Mouse (Mus musculus): ENCODE results near the gene Prkab2. TPM values are rescaled to one million over a fixed set of nuclear protein-coding genes. Genes with fewer than 3 reads are reported as not detected.

The Prkab2 gene
- total RNA-seq, 2 experiments from 2014 or later, result 32.9 to 34.8 TPM

DNA sequence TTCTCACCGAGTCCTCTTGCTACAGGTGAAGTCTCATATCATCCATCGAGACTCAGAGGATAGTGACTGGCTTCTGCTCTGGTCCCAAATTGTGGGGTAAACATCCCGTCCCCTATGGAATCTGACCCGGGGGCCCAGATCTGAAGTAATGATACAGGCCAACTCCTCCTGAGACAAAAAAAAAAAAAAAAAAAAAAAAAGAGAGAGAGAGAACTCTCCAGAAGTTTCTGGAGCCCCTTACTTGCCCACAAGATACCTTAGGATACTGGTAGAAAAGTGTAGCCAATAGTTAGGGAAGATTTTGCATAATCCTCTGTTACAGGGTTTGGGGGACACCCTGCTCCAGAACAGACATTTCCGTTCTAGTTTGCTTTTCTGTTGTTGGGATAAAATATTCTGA, 24.6 kb downstream of the Prkab2 start:
- intact Hi-C loops (cut with DNase I), result loop anchor here (5.0 kb wide), 1 partner anchor 195 kb away; no protein-coding TSS in a partner anchor
- DNase-seq (ENCODE audit: extremely low spot score in 1 of 2, low spot score in 2 of 2), result no peak

DNA sequence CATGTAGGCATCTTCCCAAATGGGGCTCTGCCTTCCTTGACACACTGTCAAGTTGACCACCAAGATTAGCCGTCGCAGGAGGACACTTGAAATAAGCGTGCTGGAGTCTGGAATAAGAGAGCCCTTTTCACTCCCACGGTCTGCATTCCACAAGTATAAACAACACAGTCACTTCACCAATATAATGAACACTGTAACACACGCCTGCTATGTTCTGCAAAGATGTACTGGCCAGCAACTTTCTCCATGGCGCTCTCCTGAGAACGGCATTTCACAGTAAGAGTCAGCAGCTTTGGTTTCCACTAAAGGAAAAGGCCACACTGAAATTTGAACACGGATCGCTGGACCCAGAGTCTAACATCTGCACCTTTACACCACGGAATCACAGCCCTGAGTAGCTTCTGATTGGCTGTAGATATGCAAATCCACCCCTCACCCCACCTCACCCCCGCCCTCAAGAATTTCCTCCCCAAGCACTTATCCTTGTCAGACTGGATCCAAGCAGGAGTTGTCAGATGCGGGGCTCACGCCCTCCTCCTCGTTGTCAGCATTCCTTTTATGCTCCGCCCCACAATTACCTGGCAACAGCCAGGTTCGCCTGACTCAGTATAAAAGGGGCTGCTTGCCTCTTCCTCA, 25.7 kb downstream of the Prkab2 start:
- intact Hi-C loops (cut with DNase I), result loop anchor here (5.0 kb wide), 1 partner anchor 194 kb away; no protein-coding TSS in a partner anchor
- no peak for DNase-seq (ENCODE audit: extremely low spot score in 1 of 2, low spot score in 2 of 2)

DNA sequence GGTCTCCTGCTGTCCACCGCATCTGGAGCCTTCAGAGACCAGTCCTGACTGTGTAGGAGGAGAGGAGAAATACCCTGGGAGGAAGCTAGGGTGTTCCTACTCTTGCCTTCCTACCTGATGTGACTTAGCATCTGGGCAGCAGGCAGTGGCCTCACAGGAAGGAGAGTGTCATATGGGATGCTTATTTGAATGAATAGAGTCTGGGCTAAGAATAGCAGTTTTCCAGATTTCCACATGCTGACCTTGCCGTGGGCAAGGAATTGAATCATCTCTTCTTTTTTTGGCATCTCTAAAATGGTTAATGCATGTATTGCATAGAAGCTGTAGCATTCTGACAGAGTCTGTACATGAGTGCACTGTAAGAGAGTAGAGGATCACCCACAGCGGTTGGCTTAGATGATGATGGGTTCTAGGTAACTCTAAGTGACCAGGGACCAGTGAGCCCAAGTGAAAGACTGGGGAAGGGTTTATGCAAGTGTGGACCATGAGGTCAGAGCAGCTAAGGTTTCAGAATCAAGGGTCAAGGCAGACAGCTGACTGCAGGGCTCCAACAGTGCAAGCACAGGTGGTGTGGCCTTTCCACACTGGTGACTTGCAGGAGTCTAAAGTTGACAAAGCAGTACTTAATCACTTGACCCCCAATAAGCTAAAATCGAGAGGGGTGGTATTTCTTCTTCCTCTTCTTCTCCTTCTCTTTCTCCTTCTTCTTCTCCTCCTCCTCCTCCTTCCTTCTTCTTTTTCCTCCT, 28.6 kb downstream of the Prkab2 start:
- DNase-seq (ENCODE audit: extremely low spot score in 1 of 2, low spot score in 2 of 2), result no peak
- intact Hi-C loops (cut with DNase I), result no loop called here

GRCm38 (mm10) chr3:97689289-97689688, 31.3 kb downstream of the Prkab2 start:
- DNase-seq (ENCODE audit: extremely low spot score in 1 of 2, low spot score in 2 of 2), result no peak
- intact Hi-C loops (cut with DNase I), result no loop called here

- no peak for DNase-seq (ENCODE audit: extremely low spot score in 1 of 2, low spot score in 2 of 2)
- intact Hi-C loops (cut with DNase I), result no loop called here
Observed at GRCm38 (mm10) chr3:97690590-97690989, 32.6 kb downstream of the Prkab2 start.

DNA sequence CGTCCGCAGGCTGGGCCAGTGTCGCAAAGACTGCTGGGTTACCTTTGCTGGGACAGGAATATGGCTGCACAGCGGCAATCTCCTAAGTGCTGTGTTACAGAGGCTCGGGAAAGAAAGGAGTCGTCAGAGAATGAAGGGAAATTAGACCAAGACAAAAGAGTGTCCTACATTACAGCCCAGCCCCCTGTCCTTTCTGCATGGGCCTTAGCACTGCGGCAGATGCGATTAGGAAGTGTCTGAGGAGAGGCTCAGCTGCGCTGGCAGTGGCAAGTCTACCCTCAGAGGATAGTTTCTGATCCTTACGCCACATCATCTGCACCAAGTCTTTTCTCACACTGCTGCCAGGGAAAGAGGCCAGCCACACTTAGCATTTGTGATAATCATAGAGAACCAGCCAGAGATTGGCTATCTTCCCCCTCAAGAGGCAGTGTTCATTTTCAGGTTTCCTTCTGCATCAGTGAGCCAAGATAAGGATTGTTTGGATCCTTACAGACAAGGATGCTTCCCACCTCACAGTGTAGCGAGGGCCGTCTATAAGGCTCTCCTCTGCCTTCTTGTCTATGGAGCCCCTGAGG, 33.5 kb downstream of the Prkab2 start:
- no peak for DNase-seq (ENCODE audit: extremely low spot score in 1 of 2, low spot score in 2 of 2)
- intact Hi-C loops (cut with DNase I), result no loop called here

GRCm38 (mm10) chr3:97693806-97694205, 35.8 kb downstream of the Prkab2 start:
- DNase-seq (ENCODE audit: extremely low spot score in 1 of 2, low spot score in 2 of 2), result no peak
- intact Hi-C loops (cut with DNase I), result no loop called here

- no peak for DNase-seq (ENCODE audit: extremely low spot score in 1 of 2, low spot score in 2 of 2)
- intact Hi-C loops (cut with DNase I), result no loop called here
Observed at GRCm38 (mm10) chr3:97696866-97697265, 38.9 kb downstream of the Prkab2 start.

DNA sequence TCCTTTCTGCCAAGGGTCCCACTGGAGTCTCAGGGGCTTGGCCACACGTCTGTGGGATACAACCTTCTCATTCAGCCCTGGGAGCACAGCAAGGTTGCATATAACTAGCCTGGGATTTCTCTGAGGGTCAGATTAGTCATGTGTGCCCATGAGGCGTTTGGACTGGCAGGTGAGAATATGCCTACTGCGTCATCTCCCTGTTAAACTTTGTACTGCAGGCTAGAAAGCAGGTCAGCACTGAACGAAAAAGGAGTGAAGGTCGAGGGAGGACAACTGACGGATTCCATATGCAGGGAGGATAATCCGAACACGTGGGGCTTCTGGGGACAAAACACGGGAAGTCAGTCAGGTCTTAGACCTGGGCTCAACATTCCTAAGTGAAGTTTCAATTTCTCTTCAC, 39.3 kb downstream of the Prkab2 start:
- no peak for DNase-seq (ENCODE audit: extremely low spot score in 1 of 2, low spot score in 2 of 2)
- intact Hi-C loops (cut with DNase I), result no loop called here

DNA sequence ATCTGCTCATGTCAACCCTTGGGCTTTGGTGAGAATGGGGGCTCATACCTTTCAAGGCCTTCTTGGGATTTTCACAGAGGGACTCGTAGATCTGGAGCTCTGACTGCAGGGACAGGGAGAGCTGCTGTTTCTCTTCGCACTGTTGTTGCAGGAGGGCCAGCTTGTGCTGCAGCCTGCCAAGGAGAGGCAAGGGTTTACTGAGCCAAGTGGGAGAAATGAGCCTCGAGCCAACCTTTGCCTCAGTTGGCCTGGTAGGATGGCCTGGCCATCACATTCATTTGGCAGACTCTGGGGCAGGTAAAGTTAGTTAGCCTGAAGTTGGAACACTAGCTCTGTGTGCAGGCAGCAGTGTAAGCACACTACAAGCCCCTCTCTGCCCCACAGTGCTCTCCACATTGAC, 41.1 kb downstream of the Prkab2 start:
- intact Hi-C loops (cut with DNase I), result no loop called here
- no peak for DNase-seq (ENCODE audit: extremely low spot score in 1 of 2, low spot score in 2 of 2)

DNA sequence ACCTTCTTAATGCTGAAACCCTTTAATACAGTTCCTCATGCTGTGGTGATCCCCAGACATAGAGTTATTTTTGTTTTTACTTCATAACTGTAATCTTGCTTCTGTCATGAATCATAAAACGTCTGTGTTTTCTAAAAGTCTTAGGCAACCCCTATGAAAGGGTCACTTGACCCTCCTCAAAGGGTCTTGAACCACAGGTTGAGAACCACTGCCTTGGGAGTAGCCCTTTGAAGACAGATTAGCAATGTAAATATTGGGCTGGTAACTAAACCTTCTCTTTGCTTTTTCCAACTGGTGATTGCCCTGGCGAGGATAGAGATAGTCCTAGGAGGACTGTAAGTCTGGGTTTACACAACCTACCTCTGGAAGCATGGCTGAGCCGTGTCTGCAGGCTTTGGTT, 43.2 kb downstream of the Prkab2 start:
- intact Hi-C loops (cut with DNase I), result no loop called here
- DNase-seq (ENCODE audit: extremely low spot score in 1 of 2, low spot score in 2 of 2), result no peak

DNA sequence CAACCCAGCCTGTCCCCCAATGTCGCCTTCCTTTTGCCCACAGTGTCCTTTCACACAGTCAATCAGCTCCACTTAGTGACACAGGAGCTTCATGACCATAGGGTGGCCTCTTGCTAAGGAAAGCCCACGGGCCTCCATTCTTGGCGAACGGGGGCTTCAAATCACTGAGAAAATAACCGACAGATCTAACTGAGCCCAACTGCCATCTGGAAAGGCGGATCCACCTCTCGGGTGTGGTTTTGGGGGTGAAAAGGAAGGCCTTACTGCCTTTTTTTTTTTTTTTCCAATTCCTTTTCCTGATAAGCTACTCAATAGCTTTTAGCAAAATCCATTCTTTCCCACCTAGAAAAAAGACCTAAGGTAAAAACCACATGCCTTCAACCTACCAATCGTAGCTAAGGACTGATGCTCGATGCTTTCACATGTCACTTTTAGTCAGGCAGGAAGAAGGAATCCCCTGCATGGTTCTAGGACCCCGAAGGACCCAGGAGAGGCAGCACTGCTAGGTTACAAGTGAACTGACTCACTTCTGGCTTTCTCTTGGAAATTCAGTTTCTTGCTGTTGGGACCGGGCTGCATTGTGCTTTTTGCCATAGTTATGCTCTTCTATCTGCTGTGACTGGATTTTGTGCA, 44.6 kb downstream of the Prkab2 start:
- intact Hi-C loops (cut with DNase I), result no loop called here
- DNase-seq (ENCODE audit: extremely low spot score in 1 of 2, low spot score in 2 of 2), result no peak

DNA sequence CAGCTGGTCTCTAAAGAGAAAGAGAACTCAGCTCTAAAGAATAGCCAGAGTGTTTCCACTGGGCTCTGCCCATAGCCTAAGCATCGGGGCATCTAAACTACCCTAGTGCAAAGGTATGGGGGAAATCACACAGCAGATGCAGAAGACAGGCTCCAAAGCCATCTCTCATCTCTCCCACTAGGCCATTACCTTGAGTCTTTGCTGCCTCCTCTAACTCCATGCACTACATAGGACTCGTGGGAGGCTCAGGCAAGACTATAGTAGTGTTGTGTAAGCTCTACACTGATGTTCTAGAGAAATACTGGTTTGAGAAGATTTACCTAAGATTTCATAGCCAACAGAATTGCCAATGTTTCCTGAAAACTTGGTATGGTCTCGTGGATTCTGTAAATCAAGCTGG, 47.5 kb downstream of the Prkab2 start:
- no peak for DNase-seq (ENCODE audit: extremely low spot score in 1 of 2, low spot score in 2 of 2)
- intact Hi-C loops (cut with DNase I), result no loop called here

DNA sequence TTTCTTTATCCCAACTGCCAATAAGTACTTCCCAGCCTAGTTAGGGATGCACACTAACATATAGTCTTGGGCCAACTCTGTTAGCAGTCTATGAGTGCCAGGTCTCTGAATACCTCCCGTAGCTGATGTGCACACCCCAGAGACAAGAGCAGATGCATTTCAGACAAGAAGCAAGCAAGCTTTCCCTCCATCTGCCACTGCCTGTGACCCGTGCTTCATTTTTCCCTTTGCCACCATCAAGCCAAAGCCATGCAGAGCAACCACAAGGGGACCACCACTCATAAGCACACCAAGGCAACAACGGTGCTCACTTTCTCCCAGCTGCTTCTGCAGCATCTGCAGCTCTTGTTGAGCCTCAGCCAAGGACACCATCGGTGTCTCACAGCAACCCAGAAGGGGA, 48.6 kb downstream of the Prkab2 start:
- DNase-seq (ENCODE audit: extremely low spot score in 1 of 2, low spot score in 2 of 2), result no peak
- intact Hi-C loops (cut with DNase I), result no loop called here

- no peak for DNase-seq (ENCODE audit: extremely low spot score in 1 of 2, low spot score in 2 of 2)
- intact Hi-C loops (cut with DNase I), result loop anchor here (5.0 kb wide), 1 partner anchor 37 kb away; no protein-coding TSS in a partner anchor
Observed at GRCm38 (mm10) chr3:97710134-97710533, 52.1 kb downstream of the Prkab2 start.

DNA sequence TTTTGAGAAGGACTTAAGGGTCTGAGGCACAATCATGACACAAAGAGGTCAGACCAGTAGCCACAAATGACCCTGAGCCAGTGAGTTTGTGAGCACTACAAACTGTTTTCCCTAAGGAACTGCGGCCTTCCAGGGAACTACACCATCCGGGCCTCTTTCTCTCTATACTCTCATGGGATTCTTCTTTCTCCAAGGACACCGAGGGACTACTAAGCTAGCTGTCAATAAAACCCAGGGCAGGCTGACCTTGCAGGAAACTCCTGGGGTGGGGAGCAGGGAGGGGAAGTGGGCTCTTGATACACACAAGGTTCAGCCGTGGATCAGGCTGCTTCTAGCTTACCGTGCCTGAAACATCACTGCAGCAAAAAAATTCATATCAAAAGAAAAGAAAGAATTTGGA, 52.9 kb downstream of the Prkab2 start:
- intact Hi-C loops (cut with DNase I), result loop anchor here (5.0 kb wide), 1 partner anchor 36 kb away; no protein-coding TSS in a partner anchor
- no peak for DNase-seq (ENCODE audit: extremely low spot score in 1 of 2, low spot score in 2 of 2)

GRCm38 (mm10) chr3:97715922-97716321, 57.9 kb downstream of the Prkab2 start:
- intact Hi-C loops (cut with DNase I), result no loop called here
- no peak for DNase-seq (ENCODE audit: extremely low spot score in 1 of 2, low spot score in 2 of 2)

DNA sequence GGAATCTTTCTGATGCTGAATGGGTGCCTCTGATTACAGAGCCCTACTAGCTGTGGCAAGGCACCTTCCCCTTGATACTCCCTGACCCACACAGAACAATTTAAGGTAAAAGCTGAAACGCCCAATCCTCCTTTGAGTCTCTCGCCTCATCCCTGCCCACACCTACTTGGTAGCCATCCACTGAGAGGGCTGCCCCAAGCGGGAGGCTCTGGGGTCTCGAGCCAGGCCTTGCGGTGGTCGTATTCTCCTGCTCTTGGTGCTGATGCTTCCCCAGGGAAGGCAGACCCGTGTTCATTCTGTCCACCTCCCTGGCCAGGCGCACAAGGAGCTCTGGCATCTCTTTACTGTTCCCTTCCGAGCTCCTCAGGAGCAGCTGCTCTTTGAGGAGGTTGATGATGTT, 61.1 kb downstream of the Prkab2 start:
- intact Hi-C loops (cut with DNase I), result no loop called here

More for the DNA sequence above, 61.1 kb downstream of the Prkab2 start:
- DNase-seq (ENCODE audit: extremely low spot score in 1 of 2, low spot score in 2 of 2), result no peak
